Mouse (Mus musculus) spleen, adult 2 months (tissue): ENCODE measurements around the gene Rasgrp3.

Experiments used
- CTCF ChIP-seq: fragments of 200-500 bp; IDR thresholded peaks from 2 replicates; pipeline ENCODE4 v1.5.1; 2011; ENCODE audit warnings: mild to moderate bottlenecking, inconsistent platforms; ENCODE audit not compliant: insufficient read depth, insufficient read length, insufficient replicate concordance; ENCODE audit errors: extremely low read depth
- POLR2A ChIP-seq: fragments of 200-500 bp; IDR thresholded peaks from 2 replicates; pipeline ENCODE4 v1.6.1; 2011; ENCODE audit warnings: low read depth, low read length, inconsistent platforms

GRCm38 (mm10) chr17:75529222-75529935 is 93.7 kb downstream of the Rasgrp3 start:
- TF ChIP-seq CTCF (no peak), POLR2A (no peak)
